Mouse (Mus musculus) heart, postnatal 0 days (tissue): ENCODE data around the gene Cdkn2aipnl. TPM values are rescaled to one million over a fixed set of nuclear protein-coding genes. Genes with fewer than 3 reads are reported as not detected.

Experiments
- ATAC-seq: fragments of 200-750 bp; cut with Nextera tagmentation; 2 replicates; pipeline ENCODE4 v1.8.0; 2017; ENCODE audit warnings: low read depth, moderate number of reproducible peaks, moderate library complexity; ENCODE audit not compliant: insufficient read depth
- DNase-seq: peaks from one replicate; pipeline ENCODE4 v3.0.0-alpha.2; 2016; ENCODE audit warnings: low spot score
- H3K27ac ChIP-seq: fragments of 300-500 bp; sonication (generic); 2 replicates; pipeline ENCODE4 v1.5.1; 2014; ENCODE audit warnings: low read depth, mild to moderate bottlenecking
- H3K27me3 ChIP-seq: fragments of 300-500 bp; sonication (generic); 2 replicates; pipeline ENCODE4 v1.6.1; 2014; ENCODE audit warnings: low read length, mixed read lengths; ENCODE audit not compliant: control insufficient read depth, insufficient read depth
- H3K36me3 ChIP-seq: fragments of 300-500 bp; sonication (generic); replicated peaks from 2 replicates; pipeline ENCODE4 v1.6.1; 2014; ENCODE audit warnings: low read length, mixed read lengths; ENCODE audit not compliant: control insufficient read depth, insufficient read depth
- H3K4me1 ChIP-seq: fragments of 300-500 bp; sonication (generic); 2 replicates; pipeline ENCODE4 v1.6.1; 2014; ENCODE audit warnings: antibody characterized with exemption; ENCODE audit not compliant: control insufficient read depth, insufficient read depth
- H3K4me2 ChIP-seq: fragments of 300-500 bp; sonication (generic); 2 replicates; pipeline ENCODE4 v1.6.1; 2014; ENCODE audit warnings: low read depth, mild to moderate bottlenecking, low read length, moderate library complexity
- H3K4me3 ChIP-seq: fragments of 300-500 bp; sonication (generic); 2 replicates; pipeline ENCODE4 v1.5.1; 2014; ENCODE audit warnings: low read depth, low read length
- H3K9ac ChIP-seq: fragments of 300-500 bp; sonication (generic); replicated peaks from 2 replicates; pipeline ENCODE4 v1.6.1; 2014; ENCODE audit warnings: low read depth, low read length, mixed read lengths
- H3K9me3 ChIP-seq: fragments of 300-500 bp; sonication (generic); replicated peaks from 2 replicates; pipeline ENCODE4 v1.6.1; 2016; ENCODE audit warnings: low read length; ENCODE audit not compliant: control insufficient read depth
- CTCF ChIP-seq: IDR thresholded peaks from 2 replicates; pipeline ENCODE4 v1.5.1; 2016; ENCODE audit warnings: antibody characterized with exemption, control low read depth, low read depth
- EP300 ChIP-seq: IDR thresholded peaks from 2 replicates; pipeline ENCODE4 v1.6.1; 2016; ENCODE audit warnings: antibody characterized with exemption, low read depth
- WGBS: fragments of 180-500 bp; shearing (Covaris S2); extraction: QIAGEN DNeasy Blood & Tissue Kit; methylation state at CpG from one replicate; pipeline ENCODE4 v1.1.7; 2014; 5-methylcytosine and 5-hydroxymethylcytosine counted together
- polyA plus RNA-seq: library from polyadenylated mRNA; unstranded; fragments of >200 nt; fragmentation: Nextera tagmentation; extraction: Ambion mirVana; gene quantifications from 2 replicates; pipeline ENCODE4 v1.2.1, GENCODE M21; 2015
- total RNA-seq: library from RNA; depleted of rRNA; stranded (reverse); fragments of >200 nt; gene quantifications from 2 replicates; pipeline ENCODE4 v1.2.3, GENCODE M21; 2014; ENCODE audit warnings: low replicate concordance

The Cdkn2aipnl gene
- total and polyA plus RNA-seq, 2 experiments from 2014 or later: 37.6 to 40.7 TPM

- Histone ChIP-seq H3K27ac (no peak overlapping the region), H3K4me3 (no peak overlapping the region), H3K9me3 (no peaks in the 10 kb centered on the region), H3K27me3 (peaks cover 7% of the 10 kb centered on the region; the same call in 1 of the 2 replicates), H3K4me2 (no peak overlapping the region), H3K9ac (no peak overlapping the region), H3K36me3 (no peaks in the 10 kb centered on the region), H3K4me1 (no peaks in the 10 kb centered on the region)
- ATAC-seq (no peak), DNase-seq (no peak)
- TF ChIP-seq EP300 (no peak), CTCF (no peak)
- 78% methylated on average over 5 of the region's 5 CpGs for WGBS
Measured at GRCm38 (mm10) chr11:51959511-51959910, 8.0 kb upstream of the Cdkn2aipnl start.

- 80% methylated on average over 4 of the region's 4 CpGs for WGBS
- TF ChIP-seq EP300 (no peak), CTCF (no peak)
- DNase-seq (no peak), ATAC-seq (no peak)
- H3K9me3 ChIP-seq: no peaks in the 10 kb centered on the region
- H3K4me1 ChIP-seq: no peaks in the 10 kb centered on the region
- peaks cover 4% of the 10 kb centered on the region; the same call in 1 of the 2 replicates for H3K27me3 ChIP-seq
- no peak overlapping the region for H3K9ac ChIP-seq
- no peak overlapping the region for H3K4me3 ChIP-seq
- no peak overlapping the region for H3K4me2 ChIP-seq
- no peaks in the 10 kb centered on the region for H3K36me3 ChIP-seq
- no peak overlapping the region for H3K27ac ChIP-seq
Measured at GRCm38 (mm10) chr11:51960061-51960460, 7.4 kb upstream of the Cdkn2aipnl start.

GRCm38 (mm10) chr11:51960967-51961471 is 6.4 kb upstream of the Cdkn2aipnl start:
- ATAC-seq (no peak), DNase-seq (no peak)
- no peak overlapping the region for H3K4me3 ChIP-seq
- H3K4me2 ChIP-seq: no peak overlapping the region
- peaks cover 3% of the 10 kb centered on the region; the same call in 1 of the 2 replicates for H3K27me3 ChIP-seq
- WGBS: 65% methylated on average over 11 of the region's 11 CpGs
- H3K4me1 ChIP-seq: no peaks in the 10 kb centered on the region
- no peak overlapping the region; the same call in 1 of the 2 replicates for H3K27ac ChIP-seq
- no peaks in the 10 kb centered on the region for H3K36me3 ChIP-seq
- TF ChIP-seq EP300 (no peak), CTCF (no peak; the same call in 1 of the 2 replicates)
- H3K9ac ChIP-seq: no peak overlapping the region
- H3K9me3 ChIP-seq: no peaks in the 10 kb centered on the region

GRCm38 (mm10) chr11:51961761-51962160 is 5.7 kb upstream of the Cdkn2aipnl start:
- H3K36me3 ChIP-seq: no peaks in the 10 kb centered on the region
- ATAC-seq (no peak), DNase-seq (no peak)
- H3K27me3 ChIP-seq: no peaks in the 10 kb centered on the region
- WGBS: 82% methylated on average over 8 of the region's 8 CpGs
- no peak overlapping the region; the same call in 1 of the 2 replicates for H3K4me2 ChIP-seq
- no peaks in the 10 kb centered on the region for H3K9me3 ChIP-seq
- H3K4me3 ChIP-seq: no peak overlapping the region
- TF ChIP-seq EP300 (no peak), CTCF (no peak)
- H3K9ac ChIP-seq: no peak overlapping the region; the same call in 1 of the 2 replicates
- H3K27ac ChIP-seq: peak overlapping the region; percentile 5; the same call in 1 of the 2 replicates
- H3K4me1 ChIP-seq: no peaks in the 10 kb centered on the region

GRCm38 (mm10) chr11:51962277-51962676 is 5.2 kb upstream of the Cdkn2aipnl start:
- Histone ChIP-seq H3K4me3 (no peak overlapping the region), H3K36me3 (no peaks in the 10 kb centered on the region), H3K4me1 (no peaks in the 10 kb centered on the region), H3K27me3 (no peaks in the 10 kb centered on the region), H3K27ac (peak overlapping the region; percentile 5; the same call in 1 of the 2 replicates), H3K9me3 (no peaks in the 10 kb centered on the region), H3K9ac (no peak overlapping the region), H3K4me2 (no peak overlapping the region; the same call in 1 of the 2 replicates)
- ATAC-seq (no peak), DNase-seq (no peak)
- no peak for TF ChIP-seq CTCF
- TF ChIP-seq EP300: no peak
- 86% methylated on average over 7 of the region's 7 CpGs for WGBS

GRCm38 (mm10) chr11:51966651-51967050 is 810 bp upstream of the Cdkn2aipnl start:
- peaks cover 8% of the 10 kb centered on the region for H3K4me1 ChIP-seq
- DNase-seq (no peak), ATAC-seq (no peak)
- no peak overlapping the region for H3K27ac ChIP-seq
- H3K36me3 ChIP-seq: peaks cover 20% of the 10 kb centered on the region
- no peak overlapping the region for H3K4me3 ChIP-seq
- no peaks in the 10 kb centered on the region for H3K9me3 ChIP-seq
- no peak overlapping the region for H3K9ac ChIP-seq
- H3K27me3 ChIP-seq: no peaks in the 10 kb centered on the region
- TF ChIP-seq EP300 (no peak), CTCF (no peak)
- no peak overlapping the region for H3K4me2 ChIP-seq
- WGBS: 76% methylated on average over 5 of the region's 5 CpGs
